Mouse (Mus musculus) liver, embryonic 14.5 days (tissue): Measurements from ENCODE around the gene Atp4b.

Source experiments
- CTCF ChIP-seq: IDR thresholded peaks from 2 replicates; pipeline ENCODE4 v1.5.1; 2016; ENCODE audit warnings: antibody characterized with exemption, low read depth, control low read depth
- EP300 ChIP-seq: IDR thresholded peaks from 2 replicates; pipeline ENCODE4 v1.6.1; 2016; ENCODE audit warnings: antibody characterized with exemption, low read depth

DNA sequence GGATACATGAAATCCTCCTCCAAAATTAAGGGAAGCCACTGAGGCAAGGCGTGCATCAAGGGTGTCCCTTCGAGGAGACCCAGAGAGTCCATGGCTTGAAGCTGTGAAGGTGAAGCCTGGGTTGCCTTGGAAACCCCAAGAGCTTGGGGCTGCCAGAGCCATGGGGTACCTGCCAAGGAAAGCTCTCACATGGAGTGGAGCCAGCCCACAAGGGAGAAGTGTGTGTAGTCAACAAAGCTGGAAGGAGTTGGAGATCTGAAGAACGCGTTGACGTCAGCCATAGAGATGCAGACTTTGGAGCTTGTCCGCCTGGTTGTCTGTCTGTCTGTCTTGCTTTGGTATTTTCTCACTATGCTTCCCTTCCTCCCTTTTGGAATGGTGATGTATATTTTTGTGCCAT lies 24.3 kb upstream of the Atp4b start:
- TF ChIP-seq EP300, result no peak
- TF ChIP-seq CTCF, result no peak
